Mouse (Mus musculus): ENCODE measurements around the gene Tbc1d14. TPM values are rescaled to one million over a fixed set of nuclear protein-coding genes. Genes with fewer than 3 reads are reported as not detected.

The Tbc1d14 gene
- not detected in 2 replicates for polyA plus RNA-seq (2012; ENCODE audit: insufficient read depth, insufficient read length, low replicate concordance, missing spikeins)

- no peak within 1 kb of the TSS for H3K27ac ChIP-seq (ENCODE audit: insufficient read depth, low read depth, low read length)
- TF ChIP-seq POLR2A (IDR thresholded peaks at IDR 0.05; ENCODE audit: insufficient read depth, low read depth, low read length) (no peak), CTCF (IDR thresholded peaks at IDR 0.05; ENCODE audit: insufficient read depth, low read depth, low read length) (no peak)
- H3K4me3 ChIP-seq (ENCODE audit: insufficient read depth, low read depth, low read length): no peak within 1 kb of the TSS
- peaks cover 32% of the 10 kb centered on the region for H3K4me1 ChIP-seq (ENCODE audit: control insufficient read depth, insufficient read depth, low read length)
- WGBS: 86% methylated on average over 5 of the region's 5 CpGs
Observed at GRCm38 (mm10) chr5:36593176-36593575, at the start of gene Tbc1d14. Gene Tbc1d14 (minus strand): TSS chr5:36593276.

DNA sequence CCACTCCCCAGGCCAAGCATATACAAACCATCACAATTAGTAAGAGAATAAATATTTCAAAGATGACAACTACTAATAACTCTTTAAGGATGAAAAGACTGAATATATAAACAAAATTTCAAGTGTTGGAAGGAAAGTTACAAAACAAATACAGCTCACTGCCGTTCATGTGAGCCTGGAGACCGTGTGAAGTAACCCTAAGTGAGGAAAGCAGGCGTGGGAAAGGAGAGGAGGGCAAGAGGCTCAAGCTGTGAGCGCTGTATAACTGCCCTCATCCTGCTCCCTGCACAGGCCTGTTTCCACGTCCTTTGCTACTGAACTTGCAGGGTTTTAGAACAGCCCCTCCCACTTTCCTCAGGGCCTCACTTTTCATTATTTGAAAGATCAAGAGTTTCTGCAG lies 32.5 kb upstream of the Tbc1d14 start:
- peaks cover 8% of the 10 kb centered on the region; the same call in 1 of the 2 replicates for H3K4me1 ChIP-seq (ENCODE audit: control insufficient read depth, insufficient read depth, low read length)
- TF ChIP-seq POLR2A (IDR thresholded peaks at IDR 0.05; ENCODE audit: insufficient read depth, low read depth, low read length) (no peak), CTCF (IDR thresholded peaks at IDR 0.05; ENCODE audit: insufficient read depth, low read depth, low read length) (no peak)
- no peak overlapping the region for H3K4me3 ChIP-seq (ENCODE audit: insufficient read depth, low read depth, low read length)
- no peak overlapping the region for H3K27ac ChIP-seq (ENCODE audit: insufficient read depth, low read depth, low read length)
- WGBS: 72% methylated on average over 5 of the region's 5 CpGs

GRCm38 (mm10) chr5:36623670-36624069 lies 30.6 kb upstream of the Tbc1d14 start:
- TF ChIP-seq CTCF (IDR thresholded peaks at IDR 0.05; ENCODE audit: insufficient read depth, low read depth, low read length): no peak
- no peak for TF ChIP-seq POLR2A (IDR thresholded peaks at IDR 0.05; ENCODE audit: insufficient read depth, low read depth, low read length)
- H3K4me3 ChIP-seq (ENCODE audit: insufficient read depth, low read depth, low read length): no peak overlapping the region
- 81% methylated on average over 5 of the region's 5 CpGs for WGBS

GRCm38 (mm10) chr5:36621058-36621449 lies 28.0 kb upstream of the Tbc1d14 start:
- WGBS: 49% methylated on average over 5 of the region's 5 CpGs
- H3K4me3 ChIP-seq (ENCODE audit: insufficient read depth, low read depth, low read length): no peak overlapping the region
- TF ChIP-seq CTCF (IDR thresholded peaks at IDR 0.05; ENCODE audit: insufficient read depth, low read depth, low read length) (no peak), POLR2A (IDR thresholded peaks at IDR 0.05; ENCODE audit: insufficient read depth, low read depth, low read length) (no peak)
- peaks cover 16% of the 10 kb centered on the region for H3K4me1 ChIP-seq (ENCODE audit: control insufficient read depth, insufficient read depth, low read length)
- peak overlapping the region; percentile 61 for H3K27ac ChIP-seq (ENCODE audit: insufficient read depth, low read depth, low read length)

More at GRCm38 (mm10) chr5:36623670-36624069, 30.6 kb upstream of the Tbc1d14 start:
- Histone ChIP-seq H3K4me1 (ENCODE audit: control insufficient read depth, insufficient read depth, low read length) (peaks cover 15% of the 10 kb centered on the region), H3K27ac (ENCODE audit: insufficient read depth, low read depth, low read length) (no peak overlapping the region)

- Histone ChIP-seq H3K27ac (ENCODE audit: insufficient read depth, low read depth, low read length) (peak overlapping the region; percentile 61), H3K4me3 (ENCODE audit: insufficient read depth, low read depth, low read length) (no peak overlapping the region), H3K4me1 (ENCODE audit: control insufficient read depth, insufficient read depth, low read length) (peaks cover 11% of the 10 kb centered on the region)
- no peak for TF ChIP-seq POLR2A (IDR thresholded peaks at IDR 0.05; ENCODE audit: insufficient read depth, low read depth, low read length)
- TF ChIP-seq CTCF (IDR thresholded peaks at IDR 0.05; ENCODE audit: insufficient read depth, low read depth, low read length): no peak
- WGBS: 48% methylated on average over 8 of the region's 8 CpGs
Observed at GRCm38 (mm10) chr5:36620409-36621057, 27.5 kb upstream of the Tbc1d14 start.

DNA sequence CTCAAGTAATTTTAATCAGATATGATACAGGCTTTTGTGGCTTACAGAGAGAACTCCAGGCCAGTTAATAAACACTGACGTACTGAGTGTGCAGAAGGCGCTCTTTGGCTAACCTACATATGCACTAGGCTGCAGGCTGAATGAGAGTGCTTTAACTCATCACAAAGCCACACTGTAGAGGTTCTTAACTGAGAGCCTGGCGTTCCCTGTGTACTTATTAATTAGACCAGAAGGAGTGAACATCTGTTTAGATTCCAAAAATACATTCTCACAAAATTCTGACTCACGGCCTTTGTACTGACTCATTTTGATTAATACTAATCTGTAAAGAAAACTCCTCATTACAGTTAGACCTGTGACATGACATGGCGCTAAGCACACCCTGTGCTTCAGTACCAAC lies 25.8 kb upstream of the Tbc1d14 start:
- Histone ChIP-seq H3K4me3 (ENCODE audit: insufficient read depth, low read depth, low read length) (no peak overlapping the region), H3K4me1 (ENCODE audit: control insufficient read depth, insufficient read depth, low read length) (peaks cover 11% of the 10 kb centered on the region), H3K27ac (ENCODE audit: insufficient read depth, low read depth, low read length) (peak overlapping the region; percentile 35; the same call in 1 of the 2 replicates)
- no peak for TF ChIP-seq POLR2A (IDR thresholded peaks at IDR 0.05; ENCODE audit: insufficient read depth, low read depth, low read length)
- no peak for TF ChIP-seq CTCF (IDR thresholded peaks at IDR 0.05; ENCODE audit: insufficient read depth, low read depth, low read length)
- WGBS: 26% methylated on average over 5 of the region's 5 CpGs

- TF ChIP-seq CTCF (IDR thresholded peaks at IDR 0.05; ENCODE audit: insufficient read depth, low read depth, low read length) (no peak), POLR2A (IDR thresholded peaks at IDR 0.05; ENCODE audit: insufficient read depth, low read depth, low read length) (no peak)
- 0 out of 2 replicates have a peak overlapping the region, but pooled peaks have one; percentile 13 for H3K27ac ChIP-seq (ENCODE audit: insufficient read depth, low read depth, low read length)
- WGBS: 62% methylated on average over 4 of the region's 4 CpGs
- H3K4me3 ChIP-seq (ENCODE audit: insufficient read depth, low read depth, low read length): no peak overlapping the region
- H3K4me1 ChIP-seq (ENCODE audit: control insufficient read depth, insufficient read depth, low read length): peaks cover 11% of the 10 kb centered on the region
Observed at GRCm38 (mm10) chr5:36618356-36618755, 25.3 kb upstream of the Tbc1d14 start.

- TF ChIP-seq POLR2A (IDR thresholded peaks at IDR 0.05; ENCODE audit: insufficient read depth, low read depth, low read length): no peak
- TF ChIP-seq CTCF (IDR thresholded peaks at IDR 0.05; ENCODE audit: insufficient read depth, low read depth, low read length): no peak
- WGBS: 91% methylated on average over 4 of the region's 4 CpGs
- Histone ChIP-seq H3K27ac (ENCODE audit: insufficient read depth, low read depth, low read length) (no peak overlapping the region), H3K4me3 (ENCODE audit: insufficient read depth, low read depth, low read length) (no peak overlapping the region), H3K4me1 (ENCODE audit: control insufficient read depth, insufficient read depth, low read length) (peaks cover 2% of the 10 kb centered on the region)
Observed at GRCm38 (mm10) chr5:36614124-36614523, 21.0 kb upstream of the Tbc1d14 start.

- no peak overlapping the region for H3K27ac ChIP-seq (ENCODE audit: insufficient read depth, low read depth, low read length)
- no peak overlapping the region for H3K4me3 ChIP-seq (ENCODE audit: insufficient read depth, low read depth, low read length)
- H3K4me1 ChIP-seq (ENCODE audit: control insufficient read depth, insufficient read depth, low read length): no peaks in the 10 kb centered on the region
- 51% methylated on average over 2 of the region's 2 CpGs for WGBS
- TF ChIP-seq POLR2A (IDR thresholded peaks at IDR 0.05; ENCODE audit: insufficient read depth, low read depth, low read length) (no peak), CTCF (IDR thresholded peaks at IDR 0.05; ENCODE audit: insufficient read depth, low read depth, low read length) (no peak)
Observed at GRCm38 (mm10) chr5:36608939-36609499, 15.9 kb upstream of the Tbc1d14 start.

Measured in olfactory bulb, adult 2 months (tissue).